Mouse (Mus musculus) ovary, postnatal 36 days (tissue): ENCODE data around the gene Mad2l1bp.
A peak's percentile ranks its signal among the peaks of the same experiment; 100 is the strongest.

ENCODE experiments used
- DNase-seq: peaks from one replicate; pipeline ENCODE4 v3.0.0; 2022; ENCODE audit warnings: low spot score, mixed read lengths

Gene Mad2l1bp

DNA sequence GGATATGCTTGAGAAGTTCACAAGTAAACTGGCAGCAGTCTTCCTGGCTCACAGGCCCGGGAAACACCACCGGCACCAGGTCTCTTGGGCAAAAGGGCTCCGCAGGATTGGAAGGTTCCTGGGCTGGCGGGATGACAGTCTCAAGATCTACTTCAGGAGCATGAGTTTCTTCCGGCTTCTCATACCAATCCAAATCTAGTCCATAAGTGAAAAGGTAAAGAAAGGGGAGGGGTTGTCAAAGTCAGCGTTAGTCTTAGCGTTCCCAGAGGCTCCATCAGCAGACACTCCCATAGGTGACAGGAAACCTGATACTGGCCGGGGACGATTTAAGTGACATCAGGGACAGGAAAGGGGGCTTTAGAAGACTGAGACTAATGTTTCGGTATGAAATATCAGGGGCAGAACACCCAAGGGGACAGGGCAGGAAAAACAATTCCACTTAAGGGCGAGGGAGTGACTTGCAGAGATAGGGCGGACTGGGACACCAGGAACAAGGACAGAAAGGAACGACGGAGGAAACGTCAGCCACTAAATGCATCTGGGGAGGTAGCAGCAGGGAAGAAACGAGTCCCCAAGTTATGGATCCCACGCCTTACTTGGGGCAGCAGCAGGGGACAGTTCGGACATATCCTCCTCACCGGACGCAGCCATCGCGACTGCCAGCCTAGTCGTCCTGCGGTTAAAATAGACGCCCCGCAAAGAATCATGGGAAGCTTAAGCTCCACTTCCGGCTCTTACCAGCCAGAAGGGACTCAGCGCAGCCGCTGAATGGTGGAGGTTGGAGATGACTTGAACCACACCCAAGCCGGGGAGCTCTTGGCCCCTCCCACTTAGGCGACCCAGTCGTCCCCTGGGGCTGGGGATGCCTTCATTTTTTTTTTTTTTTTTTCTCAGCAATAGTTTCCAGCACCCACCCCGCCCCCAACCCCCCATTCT lies at the start of gene Mad2l1bp:
TSS of gene Mad2l1bp (minus strand) at position 707 of the 936 bp plus-strand sequence.
- DNase-seq: peak; percentile 81

DNA sequence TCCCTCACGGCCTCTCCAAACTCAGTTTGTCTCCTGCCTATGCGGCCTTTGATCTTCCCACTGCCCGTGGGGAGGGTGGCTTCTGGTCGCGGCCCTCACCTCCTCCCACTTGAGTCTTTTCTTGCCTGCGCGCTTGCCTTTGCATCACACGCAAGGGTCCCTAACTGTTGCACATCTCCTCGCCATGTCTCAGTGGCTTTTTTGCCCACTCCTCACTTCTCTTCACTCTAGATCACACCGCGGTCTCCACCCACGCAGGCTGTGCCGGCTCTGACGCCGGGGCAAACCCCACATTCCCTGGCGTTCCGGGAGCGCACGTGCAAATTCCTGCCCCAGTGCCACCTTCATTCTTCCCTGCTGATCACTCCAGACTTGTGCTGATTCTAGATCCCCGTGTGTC lies 49.7 kb upstream of the Mad2l1bp start:
- no peak for DNase-seq

DNA sequence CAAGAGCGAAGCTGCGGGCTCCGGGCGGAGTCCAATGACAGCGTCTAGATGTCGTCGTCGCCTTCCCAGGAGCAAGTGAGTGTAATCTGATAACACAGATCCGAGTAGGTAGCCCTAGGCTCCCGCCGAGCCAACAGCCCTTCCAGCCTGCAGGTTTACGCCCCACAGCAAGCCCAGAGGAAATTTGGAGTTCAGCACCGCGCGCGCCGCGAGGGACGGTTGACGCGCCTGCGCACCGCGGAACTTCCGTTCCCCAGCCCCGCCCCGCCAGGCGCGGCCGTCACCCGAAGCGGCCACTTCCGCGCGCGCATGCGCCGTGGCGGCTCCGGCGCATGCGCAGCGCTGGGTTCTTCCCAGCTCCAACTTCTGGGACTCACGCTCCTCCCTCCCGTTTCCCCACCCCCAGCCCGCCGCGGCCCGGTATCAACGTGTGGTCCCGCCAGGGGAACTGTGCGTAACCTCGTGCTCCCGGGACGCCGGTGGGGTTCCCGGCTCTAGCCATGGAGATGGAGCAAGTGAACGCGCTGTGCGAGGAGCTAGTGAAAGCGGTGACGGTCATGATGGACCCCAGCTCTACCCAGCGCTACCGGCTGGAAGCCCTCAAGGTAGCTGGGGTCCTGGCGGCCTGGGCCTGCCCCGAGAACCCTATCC lies 49.2 kb upstream of the Mad2l1bp start, which contains the start of the genes Polh and Xpo5:
TSS of gene Polh (minus strand) at position 225 of the 651 bp plus-strand sequence.
TSS of gene Xpo5 (plus strand) at position 362 of the 651 bp plus-strand sequence.
- DNase-seq: peak; percentile 94

DNA sequence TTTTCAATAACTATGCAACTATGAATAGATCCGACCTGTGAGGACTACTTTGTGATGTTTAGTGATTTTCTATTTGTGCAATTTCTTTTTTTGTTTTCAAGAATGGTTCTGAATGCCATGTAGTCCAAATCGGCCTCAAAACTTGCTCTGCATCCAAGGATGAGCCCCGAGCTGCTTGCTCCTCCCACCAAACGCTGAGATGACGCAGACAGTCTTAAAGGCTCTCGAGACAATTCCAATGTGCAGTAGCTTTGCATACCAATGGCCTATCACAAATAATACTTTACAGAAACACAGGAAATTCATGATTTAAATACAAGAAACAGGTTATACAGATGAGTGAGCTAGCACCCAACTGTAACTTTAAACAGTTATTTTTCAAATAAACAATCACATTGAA lies 47.8 kb upstream of the Mad2l1bp start:
- DNase-seq: no peak

DNA sequence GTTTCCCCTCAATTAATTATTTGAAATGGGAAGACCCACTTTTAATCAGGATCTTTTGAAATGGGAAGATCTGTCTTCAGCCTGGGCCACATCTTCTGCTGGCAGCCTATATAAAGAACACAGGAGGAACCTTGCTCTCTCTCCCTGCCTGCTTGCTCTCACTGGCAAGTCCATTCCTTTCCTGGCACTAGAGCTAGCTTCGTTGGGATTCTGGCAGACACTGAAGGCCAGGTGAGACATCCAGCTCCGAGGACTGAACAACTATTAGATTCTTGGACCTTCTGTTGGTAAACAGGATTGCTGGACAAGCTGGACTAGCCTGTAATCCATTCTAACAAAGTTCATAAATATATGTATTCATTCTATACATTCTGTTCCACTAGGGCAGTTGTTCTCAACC lies 35.5 kb upstream of the Mad2l1bp start:
- DNase-seq: no peak

DNA sequence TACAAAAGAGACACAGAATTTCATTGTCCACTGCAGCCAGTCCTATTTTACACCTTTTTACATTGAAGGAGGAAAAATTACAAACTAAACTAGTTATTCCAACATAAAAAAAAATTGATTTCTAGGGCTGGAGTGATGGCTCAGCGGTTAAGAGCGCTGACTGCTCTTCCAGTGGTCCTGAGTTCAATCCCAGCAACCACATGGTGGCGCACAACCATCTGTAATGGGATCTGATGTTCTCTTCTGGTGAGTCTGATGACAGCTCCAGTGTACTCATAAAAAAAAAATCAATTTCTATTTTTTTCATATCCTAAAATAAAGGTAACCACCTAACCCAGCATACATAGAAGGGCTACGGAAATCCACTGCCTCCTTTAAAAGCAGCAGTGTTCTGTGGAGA lies 28.9 kb upstream of the Mad2l1bp start:
- DNase-seq: no peak

DNA sequence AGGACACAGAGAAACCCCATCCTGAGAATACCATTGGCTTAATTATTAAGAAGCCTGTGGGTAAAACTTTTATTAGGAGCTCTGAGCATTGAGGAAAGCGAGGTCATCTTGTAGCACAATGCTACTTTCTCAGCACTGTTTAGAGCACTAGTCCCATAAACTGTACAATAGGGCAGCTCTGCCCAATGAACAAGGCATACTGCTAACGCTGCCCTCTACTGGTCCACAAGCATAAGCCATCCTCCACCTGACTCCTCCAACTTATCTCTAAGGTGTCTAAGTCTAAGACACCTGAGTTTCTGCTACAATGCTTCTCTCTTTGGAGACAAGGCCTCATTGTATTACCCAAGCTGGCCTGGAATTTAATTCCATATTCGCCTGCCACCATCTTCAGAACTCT lies 17.2 kb upstream of the Mad2l1bp start:
- DNase-seq: no peak

DNA sequence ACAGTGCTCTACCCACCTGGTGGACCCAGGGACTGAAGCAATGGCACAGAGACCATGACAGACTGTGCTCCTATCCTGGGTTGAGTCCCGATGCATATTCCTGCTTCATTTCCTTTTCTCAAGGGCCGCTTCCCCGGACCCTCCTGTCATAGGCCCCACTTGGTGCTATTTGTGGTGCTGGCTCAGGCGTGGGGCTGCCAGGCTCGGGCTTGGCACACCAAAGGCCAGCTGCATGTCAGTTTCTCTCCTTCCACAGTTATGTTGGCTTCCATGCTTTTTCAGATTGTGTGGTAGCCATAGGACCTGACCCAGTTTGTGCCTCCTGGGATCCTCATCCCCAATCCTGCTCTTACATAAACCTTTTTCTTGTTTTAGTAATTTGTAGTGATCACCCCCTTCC lies 15.4 kb upstream of the Mad2l1bp start:
- DNase-seq: no peak

DNA sequence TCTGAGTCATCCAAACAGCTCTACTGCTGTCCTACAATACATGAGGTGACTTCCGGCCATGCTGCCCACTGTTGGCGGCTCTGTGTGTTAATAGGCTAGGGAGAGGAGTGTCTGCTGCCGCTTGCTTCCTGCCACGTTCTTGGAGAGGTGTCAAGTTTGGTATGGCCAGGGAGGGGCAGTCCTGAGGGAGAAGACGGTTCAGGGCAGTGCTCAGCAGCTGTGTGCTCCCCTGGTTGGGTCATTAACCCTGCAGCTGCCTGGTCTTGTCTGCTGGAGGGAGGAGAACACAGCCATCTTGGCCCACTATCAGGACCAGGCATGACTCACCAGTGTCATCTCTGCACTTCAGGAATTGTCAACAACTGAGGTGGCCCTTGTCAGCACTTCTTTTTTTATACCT lies 15.0 kb upstream of the Mad2l1bp start:
- DNase-seq: no peak

DNA sequence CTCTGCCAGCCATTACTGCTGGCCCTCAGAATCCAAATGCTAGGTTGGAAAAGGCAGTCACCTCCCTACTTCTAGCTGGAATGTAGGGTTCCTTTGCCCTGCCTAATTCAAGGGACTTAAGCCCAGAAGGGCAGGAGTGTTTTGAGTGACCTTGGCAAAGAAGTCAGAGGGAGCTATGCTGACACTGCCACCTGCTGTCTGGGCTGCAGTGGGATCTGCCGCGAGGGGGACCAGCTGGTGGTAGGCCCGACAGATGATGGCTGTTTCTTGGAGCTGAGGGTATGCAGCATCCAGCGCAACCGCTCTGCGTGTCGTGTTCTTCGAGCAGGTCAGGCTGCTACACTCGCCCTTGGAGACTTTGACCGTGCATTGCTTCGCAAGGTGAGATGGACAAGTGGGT lies 13.7 kb upstream of the Mad2l1bp start:
- DNase-seq: peak; percentile 42

DNA sequence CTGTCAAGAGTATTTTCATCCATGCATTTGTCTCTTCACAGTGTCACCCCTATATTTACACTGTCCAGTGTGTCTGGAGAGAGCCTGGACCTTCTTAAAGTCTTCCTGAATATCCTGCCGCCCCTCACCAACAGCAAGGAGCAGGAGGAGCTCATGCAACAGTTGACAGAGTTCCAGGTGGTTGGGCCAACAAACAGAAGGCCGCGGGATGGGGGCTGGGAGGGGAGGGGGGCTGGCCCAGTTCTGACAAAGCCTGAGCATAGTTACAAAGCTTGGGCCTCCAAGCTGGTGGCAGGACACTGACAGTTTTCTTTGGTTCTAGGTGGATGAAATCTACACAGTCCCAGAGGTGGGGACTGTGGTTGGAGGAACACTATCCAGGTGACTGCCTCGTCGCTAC lies 12.9 kb upstream of the Mad2l1bp start:
- no peak for DNase-seq

DNA sequence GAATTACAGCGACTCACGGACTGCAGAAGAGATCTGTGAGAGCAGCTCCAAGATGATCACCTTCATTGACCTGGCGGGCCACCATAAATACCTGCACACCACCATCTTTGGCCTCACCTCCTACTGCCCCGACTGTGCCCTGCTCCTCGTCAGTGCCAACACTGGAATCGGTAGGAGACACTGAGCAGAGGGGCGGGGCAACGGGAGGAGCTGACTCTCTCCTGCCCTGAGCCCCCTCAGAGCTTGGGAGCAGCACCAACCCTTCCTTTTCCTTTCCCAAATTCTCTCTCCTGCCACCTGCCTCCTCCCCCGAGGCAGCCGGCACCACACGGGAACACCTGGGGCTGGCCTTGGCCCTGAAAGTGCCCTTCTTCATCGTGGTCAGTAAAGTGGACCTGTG lies 12.1 kb upstream of the Mad2l1bp start:
- DNase-seq: no peak

DNA sequence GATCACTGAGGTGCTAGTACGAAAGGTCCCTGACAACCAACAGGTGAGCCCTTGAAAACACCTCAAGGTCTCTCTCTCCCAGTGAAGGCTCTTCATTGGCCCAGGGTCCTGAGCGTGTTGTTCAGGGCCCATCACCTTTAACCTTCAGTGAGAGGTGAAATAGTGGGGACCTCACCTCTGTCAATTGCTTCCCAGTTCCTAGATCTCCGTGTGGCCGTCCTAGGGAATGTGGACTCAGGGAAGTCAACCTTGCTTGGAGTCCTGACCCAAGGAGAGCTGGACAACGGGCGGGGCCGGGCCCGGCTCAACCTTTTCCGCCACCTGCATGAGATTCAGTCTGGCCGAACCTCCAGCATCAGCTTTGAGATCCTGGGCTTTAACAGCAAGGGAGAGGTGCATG lies 11.4 kb upstream of the Mad2l1bp start:
- DNase-seq: no peak

DNA sequence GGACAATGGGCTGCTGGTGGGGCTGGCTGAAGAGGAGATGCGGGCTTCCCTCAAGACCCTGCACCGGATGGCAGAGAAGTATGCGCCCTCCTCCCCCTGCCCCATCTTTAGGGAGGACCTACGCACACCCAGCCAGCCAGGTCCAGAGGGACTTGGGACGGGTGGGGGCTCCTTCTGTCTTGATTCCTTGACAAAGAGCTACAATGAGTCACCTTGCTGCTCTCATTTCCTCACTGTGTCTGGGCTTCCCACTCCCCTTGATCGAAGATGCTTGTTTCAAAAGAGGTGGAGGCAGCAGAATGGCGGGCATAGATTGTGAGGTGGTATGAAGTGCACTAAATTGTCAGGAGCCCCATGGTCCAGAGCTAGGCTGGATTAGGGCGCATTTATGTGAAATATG lies 10.9 kb upstream of the Mad2l1bp start:
- no peak for DNase-seq

DNA sequence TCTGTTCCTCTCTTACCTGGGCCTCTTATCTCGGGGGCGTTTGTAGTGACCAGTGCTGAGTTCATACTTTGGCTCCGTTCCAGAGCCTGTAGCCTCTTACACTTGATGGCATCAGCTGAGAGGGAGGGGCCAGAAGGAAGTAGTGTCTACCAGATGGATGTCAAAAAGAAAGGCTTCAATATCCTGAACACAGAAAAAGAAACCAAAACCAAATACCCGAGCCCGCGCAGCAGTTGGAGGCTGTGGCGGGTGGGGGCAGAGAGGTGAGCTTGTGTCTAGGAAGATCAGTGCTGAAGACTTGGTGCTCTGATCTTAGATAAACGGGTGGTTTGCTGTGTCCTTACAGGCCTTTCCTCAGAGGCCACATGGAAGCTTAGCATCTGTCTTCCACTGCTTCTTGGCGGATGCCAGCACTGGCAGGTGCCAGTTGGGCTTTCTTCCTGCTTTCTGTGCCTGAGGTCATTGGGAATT lies 9.6 kb upstream of the Mad2l1bp start:
- DNase-seq: no peak

DNA sequence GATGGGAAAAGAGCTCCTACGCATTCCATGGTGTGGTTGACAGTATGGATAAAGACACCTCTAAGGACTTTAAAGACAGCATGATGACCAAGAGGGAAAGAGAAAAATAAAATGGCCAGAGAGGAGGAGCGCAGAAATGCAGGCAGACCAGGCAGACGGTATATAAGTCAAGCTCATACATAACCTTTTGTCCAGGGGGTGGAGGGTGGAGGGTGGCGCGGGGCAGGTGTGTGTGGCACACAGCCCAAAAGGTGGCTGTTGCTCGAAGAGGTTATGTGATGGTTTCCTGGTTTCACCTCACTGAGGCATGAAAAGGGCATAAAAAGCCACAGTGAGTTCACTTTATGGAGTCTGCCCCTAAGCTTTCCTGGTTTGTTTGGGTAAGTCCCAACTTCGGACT lies 9.2 kb upstream of the Mad2l1bp start:
- no peak for DNase-seq

DNA sequence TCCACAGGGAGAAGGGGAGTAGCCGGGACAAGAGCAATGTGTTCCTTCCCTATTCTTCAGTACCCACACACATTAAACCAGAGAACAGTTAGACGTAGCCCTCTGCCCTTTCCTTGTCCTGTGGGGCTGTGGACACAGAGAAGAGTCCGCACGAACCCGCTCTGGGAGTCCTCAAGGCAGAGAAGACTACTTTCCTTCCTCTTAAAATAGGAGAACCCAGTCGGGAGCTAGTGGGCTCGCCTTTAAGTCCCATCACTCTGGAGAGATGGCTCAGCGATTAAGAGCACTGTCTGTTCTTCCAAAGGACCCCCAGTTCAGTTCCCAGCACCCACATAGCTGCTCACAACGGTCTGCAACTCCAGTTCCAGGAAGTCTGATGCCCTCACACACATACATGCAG lies 8.4 kb upstream of the Mad2l1bp start:
- no peak for DNase-seq

DNA sequence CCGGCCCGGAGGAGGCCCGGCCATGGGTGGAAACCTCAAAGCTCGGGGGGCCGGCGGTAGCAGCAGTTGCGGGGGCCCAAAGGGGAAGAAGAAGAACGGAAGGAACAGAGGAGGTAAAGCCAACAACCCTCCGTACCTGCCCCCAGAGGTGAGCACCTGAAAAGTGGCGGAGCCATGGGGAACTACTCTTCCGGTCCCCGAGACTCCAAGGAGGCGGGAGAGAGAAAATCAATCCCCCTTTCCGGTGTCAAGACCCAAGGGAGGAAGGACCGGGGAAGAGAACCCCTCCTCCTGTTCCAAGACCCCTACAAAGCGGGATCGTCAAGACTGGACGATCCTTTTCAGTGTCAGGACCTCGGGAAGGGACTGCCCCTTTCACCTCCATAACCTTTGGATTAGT lies 7.8 kb upstream of the Mad2l1bp start:
- no peak for DNase-seq

DNA sequence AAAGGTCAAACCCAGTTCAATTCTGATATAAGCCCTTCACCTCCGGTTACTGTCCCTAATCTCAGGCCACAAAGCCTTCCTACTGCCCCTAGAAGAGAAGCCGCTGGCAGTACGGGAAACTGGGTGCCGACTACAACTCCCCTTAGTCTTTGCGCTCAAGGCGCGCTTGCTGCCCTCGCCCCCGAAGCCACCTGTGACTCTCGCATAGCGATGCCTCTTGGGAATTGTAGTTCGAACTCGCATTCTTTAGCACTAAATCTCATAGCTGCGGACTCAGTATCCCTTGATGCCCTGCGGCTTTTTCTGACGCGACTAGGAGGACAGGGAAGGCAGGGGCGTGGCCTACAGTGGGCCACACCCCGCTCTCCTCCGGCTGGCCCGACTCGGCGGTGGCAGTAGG lies 7.3 kb upstream of the Mad2l1bp start, which contains the start of gene Gtpbp2:
TSS of gene Gtpbp2 (plus strand) at position 347 of the 400 bp plus-strand sequence.
- peak; percentile 90 for DNase-seq

DNA sequence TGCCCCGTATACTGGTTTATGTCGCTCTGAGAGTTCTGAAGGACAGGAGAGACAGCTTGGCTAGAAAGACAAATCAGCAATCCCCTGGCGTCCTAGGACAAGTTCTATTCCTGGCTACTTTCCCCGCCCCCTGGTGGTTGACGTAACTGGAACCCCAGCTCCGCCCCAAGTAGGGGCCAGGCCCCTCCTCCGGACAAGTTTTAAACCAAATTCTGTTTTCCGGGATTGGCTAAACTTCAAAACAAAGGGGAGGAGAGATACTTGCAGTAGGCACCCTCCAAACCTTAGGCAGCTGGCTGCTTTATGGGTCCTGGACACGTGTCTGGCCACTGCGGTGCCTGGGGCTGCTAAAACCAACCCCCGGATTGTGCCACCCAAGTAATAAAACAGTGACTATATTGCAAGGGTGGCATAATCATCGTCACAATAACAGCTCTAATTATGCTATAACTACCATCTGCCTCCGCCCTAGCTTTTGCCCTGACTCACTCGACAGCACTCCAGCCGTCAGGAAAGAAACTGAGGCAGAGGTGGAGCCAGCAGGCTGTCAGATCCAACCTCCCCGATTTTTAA lies 6.8 kb upstream of the Mad2l1bp start:
- DNase-seq: peak; percentile 89

DNA sequence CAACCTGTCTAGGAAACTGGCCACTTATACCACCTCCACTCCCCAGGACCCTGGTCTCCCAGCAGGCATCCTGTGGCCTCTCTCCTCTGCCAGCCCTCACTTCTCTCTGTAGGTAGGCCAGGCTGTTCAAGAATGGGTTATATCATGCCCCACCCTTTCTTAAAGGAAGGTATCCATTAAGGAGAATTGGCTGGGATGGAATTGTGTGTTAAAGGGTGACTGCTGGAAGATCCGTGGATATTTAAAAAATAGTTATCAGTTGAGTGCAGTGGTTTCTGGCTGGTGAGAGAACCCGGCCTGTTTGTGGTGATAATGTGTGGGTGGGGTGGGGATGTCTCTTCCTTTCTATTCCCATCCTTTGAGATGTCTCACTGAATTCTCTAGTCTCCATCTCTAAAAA lies 5.9 kb upstream of the Mad2l1bp start:
- DNase-seq: no peak

DNA sequence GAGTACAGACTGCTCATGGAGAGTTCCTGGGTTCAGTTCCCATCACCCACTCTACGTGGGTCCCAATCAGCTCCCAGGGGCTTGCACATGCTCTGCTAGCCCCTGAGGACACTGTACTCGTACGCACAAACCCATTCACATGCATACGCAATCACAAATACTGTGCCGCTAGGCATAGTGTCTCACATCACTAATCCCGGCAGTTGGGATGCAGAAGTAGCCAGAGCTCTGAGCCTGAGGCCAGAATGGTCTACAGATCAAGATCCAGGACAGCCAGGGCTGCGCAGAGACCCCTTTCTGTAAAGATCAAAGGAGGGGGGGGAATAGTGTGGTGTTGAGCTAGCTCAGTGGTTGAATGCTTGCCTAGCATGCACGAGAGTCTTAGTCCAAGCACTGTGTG lies 3.8 kb upstream of the Mad2l1bp start:
- no peak for DNase-seq

DNA sequence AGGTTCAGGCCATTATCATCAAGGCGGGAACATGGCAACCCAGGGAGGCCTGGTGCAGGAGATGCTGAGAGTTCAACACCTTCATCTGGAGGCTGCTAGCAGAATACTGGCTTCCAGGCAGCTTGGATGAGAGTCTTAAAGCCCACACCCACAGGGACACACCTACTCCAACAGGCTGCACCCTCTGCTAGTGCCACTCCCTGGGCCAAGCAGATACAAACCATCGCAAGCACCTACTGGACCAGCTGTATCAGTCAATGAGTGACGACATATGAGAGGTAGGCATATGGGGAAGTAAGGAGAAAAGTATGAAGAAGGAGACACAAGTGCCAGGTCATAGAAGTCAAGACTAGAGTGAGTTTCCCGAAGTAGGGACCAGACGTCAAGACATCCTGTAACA lies 3.3 kb upstream of the Mad2l1bp start:
- DNase-seq: no peak
